Mouse (Mus musculus): Measurements from ENCODE around the gene Lexm. TPM values are rescaled to one million over a fixed set of nuclear protein-coding genes. Genes with fewer than 3 reads are reported as not detected.

The Lexm gene
- polyA plus RNA-seq, 1 experiment from 2014 or later: not detected

GRCm38 (mm10) chr4:106630333-106631220 is 13.5 kb upstream of the Lexm start:
- Histone ChIP-seq H3K9ac (ENCODE audit: low read depth, low read length) (0 out of 2 replicates have a peak overlapping the region, but pooled peaks have one; percentile 3), H3K4me3 (ENCODE audit: low read length) (no peak overlapping the region), H3K27ac (ENCODE audit: low read length) (no peak overlapping the region), H3K27me3 (replicated peaks; ENCODE audit: control insufficient read depth, insufficient read depth, low read length) (no peaks in the 10 kb centered on the region), H3K4me1 (ENCODE audit: control insufficient read depth, insufficient read depth, low read length) (peaks cover 26% of the 10 kb centered on the region; the same call in 1 of the 2 replicates), H3K36me3 (ENCODE audit: control insufficient read depth, insufficient read depth, low read length) (no peaks in the 10 kb centered on the region), H3K9me3 (ENCODE audit: control insufficient read depth, low read length) (no peaks in the 10 kb centered on the region), H3K4me2 (ENCODE audit: low read depth, low read length) (no peak overlapping the region)
- ATAC-seq: 0 out of 2 replicates have a peak, but pooled peaks have one; percentile 8
- WGBS: 25% methylated on average over 14 of the region's 14 CpGs

- Histone ChIP-seq H3K4me3 (ENCODE audit: low read length) (no peak overlapping the region), H3K9me3 (ENCODE audit: control insufficient read depth, low read length) (no peaks in the 10 kb centered on the region), H3K27ac (ENCODE audit: low read length) (peak overlapping the region; percentile 92), H3K4me2 (ENCODE audit: low read depth, low read length) (peak overlapping the region; percentile 26), H3K4me1 (ENCODE audit: control insufficient read depth, insufficient read depth, low read length) (peaks cover 26% of the 10 kb centered on the region; the same call in 1 of the 2 replicates), H3K36me3 (ENCODE audit: control insufficient read depth, insufficient read depth, low read length) (no peaks in the 10 kb centered on the region), H3K9ac (ENCODE audit: low read depth, low read length) (0 out of 2 replicates have a peak overlapping the region, but pooled peaks have one; percentile 38), H3K27me3 (replicated peaks; ENCODE audit: control insufficient read depth, insufficient read depth, low read length) (0 out of 2 replicates have a peak, but pooled peaks cover 3% of the 10 kb centered on the region)
- ATAC-seq: peak; percentile 50
- 52% methylated on average over 5 of the region's 5 CpGs for WGBS
Observed at GRCm38 (mm10) chr4:106629374-106629773, 12.3 kb upstream of the Lexm start.

- Histone ChIP-seq H3K27ac (ENCODE audit: low read length) (peak overlapping the region; percentile 92), H3K9me3 (ENCODE audit: control insufficient read depth, low read length) (no peaks in the 10 kb centered on the region), H3K4me1 (ENCODE audit: control insufficient read depth, insufficient read depth, low read length) (peaks cover 26% of the 10 kb centered on the region; the same call in 1 of the 2 replicates), H3K4me2 (ENCODE audit: low read depth, low read length) (peak overlapping the region; percentile 32), H3K36me3 (ENCODE audit: control insufficient read depth, insufficient read depth, low read length) (no peaks in the 10 kb centered on the region), H3K27me3 (replicated peaks; ENCODE audit: control insufficient read depth, insufficient read depth, low read length) (0 out of 2 replicates have a peak, but pooled peaks cover 3% of the 10 kb centered on the region), H3K9ac (ENCODE audit: low read depth, low read length) (0 out of 2 replicates have a peak overlapping the region, but pooled peaks have one; percentile 38), H3K4me3 (ENCODE audit: low read length) (no peak overlapping the region)
- WGBS: 32% methylated on average over 9 of the region's 9 CpGs
- peak; percentile 92 for ATAC-seq
Observed at GRCm38 (mm10) chr4:106628650-106629360, 11.8 kb upstream of the Lexm start.

- Histone ChIP-seq H3K36me3 (ENCODE audit: control insufficient read depth, insufficient read depth, low read length) (no peaks in the 10 kb centered on the region), H3K4me1 (ENCODE audit: control insufficient read depth, insufficient read depth, low read length) (peaks cover 23% of the 10 kb centered on the region), H3K9me3 (ENCODE audit: control insufficient read depth, low read length) (no peaks in the 10 kb centered on the region), H3K9ac (ENCODE audit: low read depth, low read length) (no peak overlapping the region), H3K4me2 (ENCODE audit: low read depth, low read length) (no peak overlapping the region), H3K27ac (ENCODE audit: low read length) (peak overlapping the region; percentile 92), H3K27me3 (replicated peaks; ENCODE audit: control insufficient read depth, insufficient read depth, low read length) (peaks cover 4% of the 10 kb centered on the region; the same call in 1 of the 2 replicates), H3K4me3 (ENCODE audit: low read length) (no peak overlapping the region)
- WGBS: 82% methylated on average over 5 of the region's 5 CpGs
- ATAC-seq: no peak
Observed at GRCm38 (mm10) chr4:106627809-106628208, 10.8 kb upstream of the Lexm start.

GRCm38 (mm10) chr4:106624271-106624670 is 7.2 kb upstream of the Lexm start:
- peaks cover 17% of the 10 kb centered on the region for H3K4me1 ChIP-seq (ENCODE audit: control insufficient read depth, insufficient read depth, low read length)
- no peaks in the 10 kb centered on the region for H3K9me3 ChIP-seq (ENCODE audit: control insufficient read depth, low read length)
- H3K4me3 ChIP-seq (ENCODE audit: low read length): peak overlapping the region; percentile 12
- 88% methylated on average over 10 of the region's 10 CpGs for WGBS
- no peak overlapping the region for H3K9ac ChIP-seq (ENCODE audit: low read depth, low read length)
- peak overlapping the region; percentile 62 for H3K4me2 ChIP-seq (ENCODE audit: low read depth, low read length)
- ATAC-seq: no peak
- H3K36me3 ChIP-seq (ENCODE audit: control insufficient read depth, insufficient read depth, low read length): no peaks in the 10 kb centered on the region
- no peak overlapping the region for H3K27ac ChIP-seq (ENCODE audit: low read length)
- peaks cover 17% of the 10 kb centered on the region; the same call in 1 of the 2 replicates for H3K27me3 ChIP-seq (replicated peaks; ENCODE audit: control insufficient read depth, insufficient read depth, low read length)

GRCm38 (mm10) chr4:106622712-106623111 is 5.7 kb upstream of the Lexm start:
- 35% methylated on average over 28 of the region's 28 CpGs for WGBS
- Histone ChIP-seq H3K36me3 (ENCODE audit: control insufficient read depth, insufficient read depth, low read length) (no peaks in the 10 kb centered on the region), H3K4me1 (ENCODE audit: control insufficient read depth, insufficient read depth, low read length) (peaks cover 8% of the 10 kb centered on the region), H3K27ac (ENCODE audit: low read length) (peak overlapping the region; percentile 94), H3K4me3 (ENCODE audit: low read length) (peak overlapping the region; percentile 50), H3K9me3 (ENCODE audit: control insufficient read depth, low read length) (no peaks in the 10 kb centered on the region), H3K4me2 (ENCODE audit: low read depth, low read length) (peak overlapping the region; percentile 62), H3K9ac (ENCODE audit: low read depth, low read length) (peak overlapping the region; percentile 67), H3K27me3 (replicated peaks; ENCODE audit: control insufficient read depth, insufficient read depth, low read length) (peaks cover 17% of the 10 kb centered on the region; the same call in 1 of the 2 replicates)
- ATAC-seq: no peak

- peak within 1 kb of the TSS; percentile 94 for H3K27ac ChIP-seq (ENCODE audit: low read length)
- peak; percentile 88 for ATAC-seq
- peak within 1 kb of the TSS; percentile 50 for H3K4me3 ChIP-seq (ENCODE audit: low read length)
- H3K4me1 ChIP-seq (ENCODE audit: control insufficient read depth, insufficient read depth, low read length): peaks cover 13% of the 10 kb centered on the region
- H3K27me3 ChIP-seq (replicated peaks; ENCODE audit: control insufficient read depth, insufficient read depth, low read length): peaks cover 17% of the 10 kb centered on the region; the same call in 1 of the 2 replicates
- H3K4me2 ChIP-seq (ENCODE audit: low read depth, low read length): peak within 1 kb of the TSS; percentile 62
- peak within 1 kb of the TSS; percentile 67 for H3K9ac ChIP-seq (ENCODE audit: low read depth, low read length)
- H3K9me3 ChIP-seq (ENCODE audit: control insufficient read depth, low read length): no peaks in the 10 kb centered on the region
- no peaks in the 10 kb centered on the region for H3K36me3 ChIP-seq (ENCODE audit: control insufficient read depth, insufficient read depth, low read length)
- WGBS: 14% methylated on average over 16 of the region's 16 CpGs
Observed at GRCm38 (mm10) chr4:106622030-106622493, 5.0 kb upstream of the Lexm start, which contains the start of gene Ttc22. Ttc22 (plus strand) TSS chr4:106622432.

- ATAC-seq: peak; percentile 88
- Histone ChIP-seq H3K4me3 (ENCODE audit: low read length) (peak overlapping the region; percentile 50), H3K27ac (ENCODE audit: low read length) (peak overlapping the region; percentile 94), H3K36me3 (ENCODE audit: control insufficient read depth, insufficient read depth, low read length) (no peaks in the 10 kb centered on the region), H3K9me3 (ENCODE audit: control insufficient read depth, low read length) (no peaks in the 10 kb centered on the region), H3K9ac (ENCODE audit: low read depth, low read length) (peak overlapping the region; percentile 67), H3K27me3 (replicated peaks; ENCODE audit: control insufficient read depth, insufficient read depth, low read length) (peaks cover 17% of the 10 kb centered on the region; the same call in 1 of the 2 replicates), H3K4me1 (ENCODE audit: control insufficient read depth, insufficient read depth, low read length) (peaks cover 15% of the 10 kb centered on the region), H3K4me2 (ENCODE audit: low read depth, low read length) (peak overlapping the region; percentile 62)
- WGBS: 54% methylated on average over 3 of the region's 3 CpGs
Observed at GRCm38 (mm10) chr4:106621428-106621827, 4.4 kb upstream of the Lexm start.
